Mouse (Mus musculus) stomach, postnatal 0 days (tissue): ENCODE results near the gene Uqcc2. TPM values are rescaled to one million over a fixed set of nuclear protein-coding genes. Genes with fewer than 3 reads are reported as not detected.

Experiments
- ATAC-seq: fragments of 200-750 bp; cut with Nextera tagmentation; 2 replicates; pipeline ENCODE4 v1.8.0; 2017; ENCODE audit not compliant: low FRiP score, low TSS enrichment
- DNase-seq: peaks from one replicate; pipeline ENCODE4 v3.0.0-alpha.2; 2016; ENCODE audit warnings: low spot score
- H3K27ac ChIP-seq: fragments of 300-500 bp; sonication (generic); replicated peaks from 2 replicates; pipeline ENCODE4 v1.5.1; 2014; ENCODE audit warnings: mild to moderate bottlenecking, control low read depth
- H3K27me3 ChIP-seq: fragments of 300-500 bp; sonication (generic); 2 replicates; pipeline ENCODE4 v1.6.1; 2014; ENCODE audit warnings: low read length; ENCODE audit not compliant: control insufficient read depth, insufficient read depth
- H3K36me3 ChIP-seq: fragments of 300-500 bp; sonication (generic); 2 replicates; pipeline ENCODE4 v1.6.1; 2014; ENCODE audit warnings: low read length, mixed read lengths; ENCODE audit not compliant: control insufficient read depth, insufficient read depth
- H3K4me1 ChIP-seq: fragments of 300-500 bp; sonication (generic); replicated peaks from 2 replicates; pipeline ENCODE4 v1.6.1; 2014; ENCODE audit warnings: antibody characterized with exemption; ENCODE audit not compliant: control insufficient read depth, insufficient read depth
- H3K4me2 ChIP-seq: fragments of 300-500 bp; sonication (generic); replicated peaks from 2 replicates; pipeline ENCODE4 v1.6.1; 2014; ENCODE audit warnings: low read depth, mild to moderate bottlenecking, control low read depth, moderate library complexity
- H3K4me3 ChIP-seq: fragments of 300-500 bp; sonication (generic); 2 replicates; pipeline ENCODE4 v1.5.1; 2014; ENCODE audit warnings: low read depth, low read length, control low read depth
- H3K9ac ChIP-seq: fragments of 300-500 bp; sonication (generic); 2 replicates; pipeline ENCODE4 v1.6.1; 2014; ENCODE audit warnings: mild to moderate bottlenecking, low read length, control low read depth, mixed read lengths
- H3K9me3 ChIP-seq: fragments of 300-500 bp; sonication (generic); 2 replicates; pipeline ENCODE4 v1.6.1; 2016; ENCODE audit warnings: low read length; ENCODE audit not compliant: control insufficient read depth
- CTCF ChIP-seq: IDR thresholded peaks from 2 replicates; pipeline ENCODE4 v1.5.1; 2016; ENCODE audit warnings: antibody characterized with exemption, low read depth, mild to moderate bottlenecking, moderate library complexity
- EP300 ChIP-seq: optimal IDR thresholded peaks from 2 replicates; pipeline ENCODE3; 2016; ENCODE audit warnings: antibody characterized with exemption
- WGBS: fragments of 180-500 bp; shearing (Covaris S2); extraction: QIAGEN DNeasy Blood & Tissue Kit; methylation state at CpG from one replicate; pipeline ENCODE4 v1.1.7; 2014; 5-methylcytosine and 5-hydroxymethylcytosine counted together
- polyA plus RNA-seq: library from polyadenylated mRNA; unstranded; fragments of >200 nt; fragmentation: Nextera tagmentation; extraction: Ambion mirVana; gene quantifications from 2 replicates; pipeline ENCODE4 v1.2.1, GENCODE M21; 2015

The Uqcc2 gene
- polyA plus RNA-seq, 1 experiment from 2014 or later, result 250 TPM

DNA sequence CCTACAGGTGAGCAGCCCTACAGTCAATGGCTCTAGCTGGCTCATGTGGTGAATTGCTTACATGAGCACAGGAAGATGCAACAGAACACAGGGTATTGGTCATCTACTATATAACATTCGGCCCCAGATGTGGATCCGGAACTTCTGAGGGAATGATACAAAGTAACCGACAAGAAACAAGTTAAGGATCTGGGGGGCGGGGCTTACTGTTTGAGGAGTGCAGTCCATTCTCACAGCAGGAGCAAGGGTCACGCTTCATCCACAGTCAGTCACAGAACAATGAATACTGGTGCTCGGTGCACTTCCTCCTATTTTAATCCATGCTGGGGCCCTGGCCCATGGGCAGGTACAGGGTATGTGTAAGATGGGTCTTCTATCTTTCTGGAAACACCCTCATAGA, 25.8 kb downstream of the Uqcc2 start:
- no peak for ATAC-seq
- Histone ChIP-seq H3K9ac (no peak overlapping the region), H3K4me2 (no peak overlapping the region), H3K4me3 (no peak overlapping the region), H3K36me3 (peaks cover 10% of the 10 kb centered on the region; the same call in 1 of the 2 replicates), H3K9me3 (no peaks in the 10 kb centered on the region), H3K27ac (no peak overlapping the region), H3K4me1 (no peaks in the 10 kb centered on the region), H3K27me3 (no peaks in the 10 kb centered on the region)
- no peak for TF ChIP-seq CTCF
- TF ChIP-seq EP300, result no peak
- WGBS, result 70% methylated on average over 6 of the region's 6 CpGs
- DNase-seq, result no peak

DNA sequence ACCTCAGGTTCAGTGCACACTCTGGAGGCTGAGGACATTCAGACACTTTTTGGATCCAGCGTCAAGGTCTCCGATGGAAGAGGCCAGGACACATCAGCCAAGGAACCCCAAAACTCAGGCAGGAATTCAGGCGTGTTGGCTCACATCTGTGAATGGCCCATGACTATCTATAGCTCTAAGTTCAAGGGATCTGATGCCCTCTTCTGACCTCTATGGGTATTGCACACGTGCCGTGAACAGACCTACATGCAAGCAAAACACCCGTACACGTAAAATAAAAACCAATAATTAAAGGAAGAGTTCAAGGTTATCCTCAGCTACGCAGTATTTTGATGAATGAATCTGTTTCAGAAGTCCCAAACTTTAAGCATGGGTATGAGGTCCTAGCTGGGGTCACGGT, 27.0 kb downstream of the Uqcc2 start:
- Histone ChIP-seq H3K9me3 (no peaks in the 10 kb centered on the region), H3K27ac (no peak overlapping the region), H3K36me3 (peaks cover 10% of the 10 kb centered on the region; the same call in 1 of the 2 replicates), H3K4me1 (no peaks in the 10 kb centered on the region), H3K9ac (no peak overlapping the region), H3K4me2 (no peak overlapping the region), H3K27me3 (no peaks in the 10 kb centered on the region), H3K4me3 (no peak overlapping the region)
- no peak for ATAC-seq
- DNase-seq, result no peak
- 83% methylated on average over 9 of the region's 9 CpGs for WGBS
- no peak for TF ChIP-seq EP300
- TF ChIP-seq CTCF, result peak; percentile 68

DNA sequence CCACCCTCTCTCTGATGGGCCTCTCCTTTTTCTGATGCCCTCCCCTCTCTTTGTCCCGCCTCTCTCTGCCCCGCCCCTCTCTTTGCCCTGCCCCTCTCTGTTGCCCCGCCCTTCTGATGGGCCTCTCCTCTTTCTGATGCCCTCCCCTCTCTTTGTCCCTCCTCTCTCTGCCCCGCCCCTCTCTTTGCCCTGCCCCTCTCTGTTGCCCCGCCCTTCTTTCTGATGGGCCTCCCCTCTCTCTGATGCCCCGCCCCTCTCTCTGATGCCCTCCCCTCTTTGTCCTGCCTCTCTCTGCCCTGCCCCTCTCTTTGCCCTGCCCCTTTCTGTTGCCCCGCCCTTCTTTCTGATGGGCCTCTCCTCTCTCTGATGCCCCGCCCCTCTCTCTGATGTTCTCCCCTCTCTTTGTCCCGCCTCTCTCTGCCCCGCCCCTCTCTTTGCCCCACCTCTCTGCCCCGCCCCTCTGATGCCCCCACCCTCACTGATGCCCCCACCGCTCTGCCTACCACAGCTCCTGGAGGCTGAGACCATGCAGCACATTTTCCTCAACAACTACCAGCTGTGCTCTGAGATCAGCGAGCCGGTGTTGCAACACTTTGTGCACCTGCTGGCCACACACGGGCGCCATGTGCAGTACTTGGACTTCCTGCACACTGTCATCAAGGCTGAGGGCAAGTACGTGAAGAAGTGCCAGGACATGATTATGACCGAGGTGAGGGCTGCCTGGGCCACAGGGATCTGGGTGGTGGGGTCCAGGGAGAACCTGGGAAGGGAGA, 27.8 kb downstream of the Uqcc2 start:
- Histone ChIP-seq H3K9me3 (no peaks in the 10 kb centered on the region), H3K27ac (no peak overlapping the region), H3K4me1 (no peaks in the 10 kb centered on the region), H3K9ac (no peak overlapping the region), H3K36me3 (peaks cover 10% of the 10 kb centered on the region; the same call in 1 of the 2 replicates), H3K4me3 (no peak overlapping the region), H3K4me2 (no peak overlapping the region), H3K27me3 (no peaks in the 10 kb centered on the region)
- ATAC-seq, result peak; percentile 28
- TF ChIP-seq CTCF, result no peak
- no peak for TF ChIP-seq EP300
- peak; percentile 74 for DNase-seq
- 75% methylated on average over 14 of the region's 18 CpGs for WGBS

DNA sequence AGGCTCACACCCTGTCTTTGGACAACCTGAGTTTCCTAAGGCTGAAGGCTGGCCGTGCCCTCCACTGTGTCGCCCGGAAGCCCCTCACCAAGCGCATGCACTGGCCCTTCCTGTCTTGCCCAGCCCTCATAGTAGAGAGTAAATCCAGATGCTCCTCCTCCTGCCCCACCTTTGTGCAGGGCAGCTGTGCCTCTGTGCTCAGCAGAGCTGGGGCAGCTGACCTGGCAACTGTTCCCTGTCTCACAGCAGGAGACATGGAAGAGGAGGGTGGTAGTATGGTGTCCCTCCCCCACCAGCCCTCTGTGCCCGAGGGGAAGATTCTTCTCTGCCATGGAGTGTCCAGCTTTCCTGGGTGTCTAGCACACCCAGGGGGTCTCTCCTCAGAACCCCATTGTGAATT, 32.0 kb downstream of the Uqcc2 start:
- ATAC-seq (no peak), DNase-seq (no peak)
- Histone ChIP-seq H3K4me1 (no peaks in the 10 kb centered on the region), H3K9me3 (no peaks in the 10 kb centered on the region), H3K27me3 (no peaks in the 10 kb centered on the region), H3K4me2 (no peak overlapping the region), H3K9ac (no peak overlapping the region), H3K4me3 (no peak overlapping the region), H3K27ac (no peak overlapping the region), H3K36me3 (no peaks in the 10 kb centered on the region)
- TF ChIP-seq EP300 (no peak), CTCF (no peak)
- 76% methylated on average over 5 of the region's 5 CpGs for WGBS

DNA sequence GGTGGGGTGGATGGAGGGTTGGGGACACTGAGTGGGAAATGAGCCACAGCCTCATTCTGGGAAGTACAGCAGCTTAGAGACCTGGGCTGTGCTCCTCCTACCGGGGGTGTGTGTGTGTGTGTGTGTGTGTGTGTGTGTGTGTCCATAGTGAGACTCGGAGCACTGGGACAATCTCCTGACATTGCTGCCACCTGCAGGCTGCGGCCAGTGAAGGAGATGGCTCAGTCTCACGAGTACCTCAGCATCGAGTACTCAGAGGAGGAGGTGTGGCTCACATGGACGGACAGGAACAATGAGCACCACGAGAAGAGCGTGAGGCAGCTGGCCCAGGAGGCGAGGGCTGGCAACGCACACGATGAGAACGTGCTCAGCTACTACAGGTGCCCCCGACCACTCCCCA, 38.0 kb downstream of the Uqcc2 start:
- H3K4me1 ChIP-seq, result no peaks in the 10 kb centered on the region
- no peak overlapping the region for H3K4me3 ChIP-seq
- no peaks in the 10 kb centered on the region for H3K27me3 ChIP-seq
- WGBS, result 30% methylated on average over 13 of the region's 13 CpGs
- TF ChIP-seq CTCF, result peak; percentile 70
- no peak for TF ChIP-seq EP300
- H3K36me3 ChIP-seq, result no peaks in the 10 kb centered on the region; the same call in 1 of the 2 replicates
- DNase-seq (peak; percentile 64), ATAC-seq (peak; percentile 24)
- H3K4me2 ChIP-seq, result no peak overlapping the region
- no peak overlapping the region for H3K9ac ChIP-seq
- H3K9me3 ChIP-seq, result no peaks in the 10 kb centered on the region
- H3K27ac ChIP-seq, result no peak overlapping the region

DNA sequence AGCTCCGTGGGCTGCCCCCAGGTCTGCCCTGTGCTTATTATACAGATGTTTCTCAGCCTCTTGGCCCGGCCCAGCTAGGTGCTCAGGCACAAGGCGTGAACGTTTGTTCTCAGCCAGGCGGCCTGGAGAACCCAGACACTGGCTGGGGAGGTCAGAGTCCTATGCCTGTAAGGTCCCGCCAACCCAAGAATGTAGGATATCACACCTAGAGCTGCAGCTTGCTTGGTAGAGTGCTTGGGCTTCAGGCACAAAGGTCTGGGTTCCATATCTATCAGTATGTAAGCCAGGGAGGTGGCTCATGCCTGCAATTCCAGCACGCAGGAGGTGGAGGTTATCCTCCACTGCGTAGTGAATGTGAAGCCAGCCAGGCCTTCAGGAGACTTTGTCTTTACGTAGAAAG, 43.6 kb downstream of the Uqcc2 start:
- DNase-seq (no peak), ATAC-seq (no peak)
- Histone ChIP-seq H3K9me3 (no peaks in the 10 kb centered on the region), H3K4me3 (no peak overlapping the region), H3K27ac (no peak overlapping the region), H3K4me1 (no peaks in the 10 kb centered on the region), H3K4me2 (no peak overlapping the region), H3K27me3 (no peaks in the 10 kb centered on the region), H3K9ac (no peak overlapping the region), H3K36me3 (no peaks in the 10 kb centered on the region; the same call in 1 of the 2 replicates)
- 66% methylated on average over 9 of the region's 9 CpGs for WGBS
- TF ChIP-seq EP300 (no peak), CTCF (no peak)
